Mouse (Mus musculus) ES-E14 (cell line): Measurements from ENCODE around the gene Tmem175.

ENCODE experiments used
- CHD2 ChIP-seq: IDR thresholded peaks from 2 replicates; pipeline ENCODE4 v1.6.1; 2014; ENCODE audit warnings: mild to moderate bottlenecking, low read depth, low read length, inconsistent platforms
- MAFK ChIP-seq: IDR thresholded peaks from 2 replicates; pipeline ENCODE4 v1.6.1; 2014; ENCODE audit warnings: mild to moderate bottlenecking, low read depth, low read length, inconsistent platforms; ENCODE audit not compliant: insufficient read depth

DNA sequence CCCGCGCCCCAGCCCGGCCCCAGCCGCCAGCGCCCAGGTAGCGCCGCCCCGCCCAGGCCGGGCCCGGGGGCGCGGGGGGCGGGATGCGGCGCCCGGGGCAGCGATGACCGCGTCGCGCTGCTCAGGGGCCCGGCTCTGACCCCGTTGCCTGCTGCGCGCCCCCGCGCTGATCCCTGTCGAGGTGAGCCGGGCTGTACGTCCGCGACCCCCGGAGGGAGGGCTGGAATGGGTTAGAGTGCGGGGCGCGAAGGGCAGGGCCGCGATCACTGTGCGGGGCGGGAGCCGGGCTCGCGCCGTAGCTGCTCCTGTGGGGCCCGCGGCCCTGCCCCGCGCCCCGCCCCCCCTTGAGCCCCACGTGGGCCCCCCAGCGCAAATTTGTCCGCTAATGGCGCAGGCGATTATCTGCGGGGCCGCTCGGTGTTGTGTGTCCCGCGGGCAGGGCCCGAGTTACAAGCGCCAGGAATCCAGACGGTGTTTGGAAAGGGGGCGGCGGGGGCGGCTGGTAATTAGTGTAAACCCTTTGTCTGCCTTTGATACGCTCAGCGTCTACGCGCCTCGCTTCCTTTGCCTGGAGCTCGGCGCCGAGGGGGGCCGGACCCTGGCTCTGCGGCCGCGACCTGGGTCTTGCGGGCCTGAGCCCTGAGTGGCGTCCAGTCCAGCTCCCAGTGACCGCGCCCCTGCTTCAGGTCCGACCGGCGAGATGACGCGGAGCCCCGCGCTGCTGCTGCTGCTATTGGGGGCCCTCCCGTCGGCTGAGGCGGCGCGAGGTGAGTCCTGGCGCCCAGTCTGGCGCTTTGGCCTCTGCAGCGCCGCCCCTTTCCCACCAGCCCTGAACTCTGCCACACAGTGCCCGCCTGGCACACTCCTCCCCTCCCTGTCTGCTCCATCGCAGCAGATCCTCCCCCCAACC lies 65.0 kb downstream of the Tmem175 start:
- TF ChIP-seq CHD2 (no peak), MAFK (no peak)
